Mouse (Mus musculus): ENCODE measurements at regions not wholly inside any gene's neighbourhood (a gene's known extent, or its start where the extent isn't known, plus 50 kb on each side); places are given as distances from the start of the nearest gene placed in this dataset.

DNA sequence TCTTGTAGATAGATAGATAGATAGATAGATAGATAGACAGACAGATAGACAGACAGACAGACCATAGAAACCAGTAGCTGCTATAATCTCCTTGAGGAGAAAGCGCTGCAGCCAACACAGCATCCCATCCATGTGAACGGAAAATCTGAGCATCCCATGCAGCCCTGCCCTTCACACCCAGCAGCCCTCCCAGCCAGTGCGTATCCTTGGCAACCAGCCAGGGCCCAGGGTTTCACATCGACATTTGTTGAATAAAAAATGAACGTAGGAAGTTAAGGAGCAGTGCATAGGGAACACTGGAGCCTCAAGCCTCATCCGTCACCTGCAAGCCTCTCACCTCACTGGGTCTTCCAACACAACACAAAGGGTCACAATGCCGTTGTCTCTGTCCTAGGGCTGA lies 101.1 kb upstream of the Csf3r start:
- ATAC-seq (replicated peaks; ENCODE audit: insufficient number of reproducible peaks, low FRiP score, low TSS enrichment, poor library complexity, severe bottlenecking): no peak

DNA sequence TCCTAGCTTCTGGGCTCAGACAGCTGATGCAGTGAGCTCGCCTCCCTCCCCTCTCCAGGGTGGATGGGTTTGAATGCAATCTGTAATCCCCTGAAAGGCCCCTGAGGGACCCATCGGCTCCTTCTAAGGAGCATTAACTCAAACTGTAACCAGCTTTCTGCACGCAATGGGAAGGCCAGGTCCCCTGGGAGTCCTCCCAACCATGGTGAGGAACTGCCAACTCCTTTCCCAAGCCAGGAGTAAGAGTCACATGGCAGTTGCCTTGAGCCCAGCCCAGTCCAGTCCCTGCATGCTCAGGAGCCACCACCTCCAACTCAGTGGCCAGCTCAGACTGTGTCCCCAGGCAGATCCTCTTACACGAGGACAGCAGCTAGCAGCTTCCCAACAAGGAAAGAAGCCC lies 96.2 kb upstream of the Csf3r start:
- no peak for ATAC-seq (replicated peaks; ENCODE audit: insufficient number of reproducible peaks, low FRiP score, low TSS enrichment, poor library complexity, severe bottlenecking)

DNA sequence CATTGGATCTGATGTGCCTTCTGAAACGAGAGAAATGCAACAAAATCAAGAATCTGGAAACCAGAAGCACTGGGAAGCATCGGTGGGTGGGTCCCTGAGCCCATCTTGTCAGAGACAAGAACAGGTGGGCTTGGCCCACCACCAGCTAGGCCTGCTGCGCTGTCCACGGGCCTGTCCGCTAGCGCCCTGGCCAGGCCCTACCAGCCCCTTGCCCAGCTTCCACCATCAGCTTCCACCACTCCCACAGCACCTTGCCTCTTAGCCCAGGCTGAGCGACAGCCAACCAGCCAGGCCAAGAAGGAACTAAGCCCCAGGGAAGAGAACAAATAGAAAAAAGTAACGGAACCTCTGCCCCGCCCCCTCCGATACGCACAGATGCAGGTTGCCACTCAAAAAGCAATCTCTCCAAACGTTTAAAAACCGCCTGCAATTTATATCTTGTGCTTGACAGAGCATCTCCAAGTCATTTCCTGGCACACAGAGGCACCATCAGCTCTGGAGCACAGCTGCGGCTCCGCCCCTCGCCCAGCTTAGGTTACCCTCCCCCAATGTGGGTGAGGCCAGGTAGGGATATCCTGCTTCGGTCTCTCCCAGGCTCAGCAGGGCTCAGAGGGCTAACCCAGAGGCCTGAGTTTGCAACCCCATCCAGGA lies 95.1 kb upstream of the Csf3r start:
- no peak for ATAC-seq (replicated peaks; ENCODE audit: insufficient number of reproducible peaks, low FRiP score, low TSS enrichment, poor library complexity, severe bottlenecking)

DNA sequence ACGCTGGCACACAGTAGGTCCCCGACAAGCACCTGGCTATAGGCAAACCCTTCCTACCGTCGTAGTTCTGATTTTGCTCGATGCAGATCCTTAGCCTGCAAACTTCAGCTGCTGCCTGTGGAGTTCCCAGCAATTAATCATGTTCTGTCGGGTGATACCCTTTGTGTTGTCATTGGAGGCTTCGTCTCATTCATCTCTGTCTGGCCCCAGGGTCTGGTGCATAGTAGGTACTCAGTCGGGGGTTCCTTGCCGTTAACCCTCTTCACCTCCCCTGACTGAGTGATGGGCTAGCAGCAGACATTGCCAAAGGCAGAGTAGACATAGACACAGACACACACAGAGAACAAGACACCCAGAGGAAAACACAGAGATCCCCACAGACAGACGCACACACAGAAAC lies 93.6 kb upstream of the Csf3r start:
- ATAC-seq (replicated peaks; ENCODE audit: insufficient number of reproducible peaks, low FRiP score, low TSS enrichment, poor library complexity, severe bottlenecking): no peak

DNA sequence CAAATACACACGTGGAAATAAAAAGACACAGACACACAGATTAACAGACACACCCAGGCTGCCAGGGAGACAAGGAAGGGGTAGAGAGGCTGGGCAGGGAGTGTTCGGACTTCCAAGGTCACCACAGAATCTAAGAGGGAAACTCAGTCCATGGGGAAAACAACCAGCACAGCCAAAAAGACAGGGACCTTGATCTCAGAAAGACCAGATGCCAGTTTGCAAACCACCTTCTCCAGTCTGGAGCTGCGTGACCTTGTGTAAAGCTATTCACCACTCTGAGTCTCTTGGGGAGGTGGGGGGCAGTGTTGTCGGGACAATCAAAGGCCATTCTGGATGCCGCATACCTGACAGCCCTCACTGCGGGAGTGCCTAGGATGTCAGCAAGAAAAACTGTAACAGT lies 93.0 kb upstream of the Csf3r start:
- ATAC-seq (replicated peaks; ENCODE audit: insufficient number of reproducible peaks, low FRiP score, low TSS enrichment, poor library complexity, severe bottlenecking): no peak

DNA sequence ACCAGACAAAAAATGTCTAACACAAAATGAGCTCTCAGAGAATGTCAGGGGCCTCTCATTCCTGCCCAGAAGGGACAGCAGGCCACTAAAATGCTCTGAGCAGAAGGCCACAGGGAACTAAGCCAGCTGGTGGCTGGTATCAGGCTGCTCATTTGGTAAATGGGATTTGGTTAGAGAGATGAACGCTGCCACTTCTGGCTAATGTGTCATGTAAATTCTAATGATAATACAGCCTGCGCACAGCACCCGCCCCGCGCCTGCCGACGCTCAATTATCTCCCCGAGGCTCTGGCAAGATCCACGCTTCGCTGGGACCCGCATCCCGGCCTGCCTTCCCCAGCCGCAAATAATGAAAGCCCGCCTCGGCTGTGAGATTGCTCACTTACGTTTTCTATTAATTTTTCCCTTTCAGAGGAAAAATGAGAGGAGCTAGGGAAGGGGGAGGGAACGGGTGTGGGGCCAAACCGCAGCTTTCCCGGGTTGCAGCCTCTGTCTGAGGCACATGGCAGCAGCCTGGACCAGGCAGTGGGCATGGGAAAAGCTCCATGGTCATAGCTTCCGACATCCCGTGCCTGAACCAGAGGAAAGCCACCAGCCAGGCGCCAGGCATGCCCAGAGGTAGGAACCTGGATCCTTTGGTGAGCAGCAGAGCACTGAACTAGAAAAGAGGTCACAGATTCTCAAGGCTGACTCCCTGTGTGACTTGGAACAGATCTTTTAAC lies 92.2 kb upstream of the Csf3r start:
- ATAC-seq (replicated peaks; ENCODE audit: insufficient number of reproducible peaks, low FRiP score, low TSS enrichment, poor library complexity, severe bottlenecking): no peak

DNA sequence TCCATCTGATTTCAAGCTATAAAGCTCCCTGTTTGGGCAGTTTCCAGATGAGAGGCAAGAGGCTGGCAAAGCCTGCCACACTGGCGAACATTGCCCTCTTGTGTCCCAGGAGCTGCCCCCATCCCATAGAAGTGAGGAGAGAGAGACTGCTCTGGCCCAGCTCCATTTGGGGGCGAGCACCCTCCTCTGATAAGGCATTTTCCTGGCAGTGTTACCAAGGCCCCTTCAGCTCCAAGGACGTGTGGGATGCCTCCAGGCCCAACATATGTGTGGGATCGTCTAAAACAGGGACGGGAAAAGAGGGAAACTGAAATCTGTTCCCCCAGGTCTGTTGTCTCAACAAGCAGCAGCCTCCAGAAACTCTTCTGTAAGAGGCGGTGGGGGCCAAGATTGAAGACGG lies 88.0 kb upstream of the Csf3r start:
- ATAC-seq (replicated peaks; ENCODE audit: insufficient number of reproducible peaks, low FRiP score, low TSS enrichment, poor library complexity, severe bottlenecking): no peak

DNA sequence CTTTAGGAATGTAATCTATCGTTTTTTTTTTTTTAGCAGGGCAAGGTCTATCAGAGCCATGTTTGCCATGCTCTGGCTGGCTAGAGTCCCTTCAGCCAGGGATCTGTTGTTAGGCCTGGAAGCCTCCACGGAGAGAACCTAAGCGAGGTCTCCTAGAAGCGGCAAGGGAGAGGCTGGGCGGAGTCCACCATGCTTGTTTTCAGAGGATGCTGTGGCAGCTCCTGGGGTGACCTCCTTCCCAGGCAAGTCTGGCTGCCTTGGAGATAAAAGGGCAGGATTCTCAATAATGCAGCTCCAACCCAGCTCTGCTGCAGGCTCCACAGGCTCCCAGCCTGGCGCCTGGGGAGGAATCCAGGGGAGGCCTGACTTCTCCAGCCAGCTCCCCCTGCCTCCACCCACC lies 86.2 kb upstream of the Csf3r start:
- ATAC-seq (replicated peaks; ENCODE audit: insufficient number of reproducible peaks, low FRiP score, low TSS enrichment, poor library complexity, severe bottlenecking): no peak

DNA sequence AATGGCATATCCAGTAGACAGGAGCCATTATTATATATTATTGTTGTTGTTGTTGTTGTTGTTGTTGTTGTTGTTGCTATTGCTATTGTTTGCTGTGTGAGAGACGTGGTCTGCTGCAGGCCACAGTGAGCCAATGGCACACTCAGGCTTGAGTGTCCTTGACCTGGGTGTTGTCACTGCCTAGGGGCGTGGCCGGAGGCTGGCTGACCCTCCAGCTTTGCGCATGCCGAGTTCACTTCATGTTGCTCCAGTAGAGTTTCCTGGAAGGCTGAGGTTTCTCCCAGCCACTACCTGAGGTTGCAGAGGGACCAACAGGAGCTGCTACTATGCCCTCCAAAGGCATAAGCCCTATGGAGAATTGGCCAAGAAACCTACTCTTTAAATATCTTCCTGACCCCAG lies 83.1 kb upstream of the Csf3r start:
- ATAC-seq (replicated peaks; ENCODE audit: insufficient number of reproducible peaks, low FRiP score, low TSS enrichment, poor library complexity, severe bottlenecking): no peak

DNA sequence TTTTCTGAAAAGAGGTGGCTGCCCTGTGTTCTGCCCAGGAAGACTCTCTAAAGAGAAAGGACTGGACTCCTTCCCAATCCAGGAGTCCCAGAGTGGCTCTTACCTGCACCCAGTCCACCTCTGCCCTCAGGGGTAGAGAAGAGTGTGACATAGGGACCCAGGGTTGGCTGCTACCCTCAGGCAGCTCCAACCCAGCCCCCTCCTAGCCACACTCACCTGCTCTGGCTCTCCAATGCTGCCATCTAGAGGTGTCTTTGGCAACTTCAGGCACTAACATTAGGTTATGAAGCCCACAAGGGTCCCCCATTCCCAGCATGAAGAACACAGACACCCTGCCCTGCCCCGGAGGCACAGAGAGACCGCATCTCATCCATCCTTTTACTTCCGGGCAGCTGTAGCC lies 82.4 kb upstream of the Csf3r start:
- ATAC-seq (replicated peaks; ENCODE audit: insufficient number of reproducible peaks, low FRiP score, low TSS enrichment, poor library complexity, severe bottlenecking): no peak

DNA sequence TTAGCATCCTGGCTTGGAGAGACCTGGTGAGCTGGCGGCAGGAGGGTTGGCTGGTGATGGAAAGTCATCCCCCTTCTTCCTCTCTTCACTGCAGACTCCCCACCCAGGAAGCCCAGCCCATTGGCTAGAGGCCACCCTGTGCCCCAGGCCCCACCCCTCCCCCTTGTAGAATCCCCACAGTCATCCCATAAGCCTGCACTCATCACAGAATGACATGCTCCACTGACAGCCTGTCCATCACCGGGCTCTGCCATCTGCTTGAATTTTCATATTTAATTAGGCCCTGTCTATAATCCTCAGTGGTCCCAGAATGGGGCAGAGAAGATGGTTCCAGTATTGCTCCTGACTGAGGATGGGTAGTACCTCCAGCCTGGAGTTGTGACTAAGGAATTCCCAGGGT lies 79.3 kb upstream of the Csf3r start:
- ATAC-seq (replicated peaks; ENCODE audit: insufficient number of reproducible peaks, low FRiP score, low TSS enrichment, poor library complexity, severe bottlenecking): no peak

DNA sequence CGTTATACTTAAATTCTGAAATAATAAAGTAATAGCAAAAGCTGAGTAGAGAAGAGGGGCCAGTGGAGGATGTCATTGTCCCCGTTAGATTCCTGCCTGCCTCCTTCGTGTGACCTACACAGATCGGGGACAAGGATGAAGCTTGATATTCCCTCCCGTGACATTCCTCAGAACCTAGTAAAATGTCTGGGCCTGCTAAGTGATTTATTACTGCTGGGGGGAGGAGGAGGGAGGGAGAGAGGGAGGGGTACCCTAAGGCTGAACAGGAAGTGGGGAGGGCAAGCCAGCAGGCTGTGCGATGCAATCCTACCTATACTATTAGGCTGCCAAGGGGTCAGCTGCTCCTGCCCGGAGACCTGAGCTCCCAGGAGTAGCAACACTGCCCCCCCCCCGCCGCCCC lies 64.9 kb upstream of the Csf3r start:
- no peak for ATAC-seq (replicated peaks; ENCODE audit: insufficient number of reproducible peaks, low FRiP score, low TSS enrichment, poor library complexity, severe bottlenecking)

DNA sequence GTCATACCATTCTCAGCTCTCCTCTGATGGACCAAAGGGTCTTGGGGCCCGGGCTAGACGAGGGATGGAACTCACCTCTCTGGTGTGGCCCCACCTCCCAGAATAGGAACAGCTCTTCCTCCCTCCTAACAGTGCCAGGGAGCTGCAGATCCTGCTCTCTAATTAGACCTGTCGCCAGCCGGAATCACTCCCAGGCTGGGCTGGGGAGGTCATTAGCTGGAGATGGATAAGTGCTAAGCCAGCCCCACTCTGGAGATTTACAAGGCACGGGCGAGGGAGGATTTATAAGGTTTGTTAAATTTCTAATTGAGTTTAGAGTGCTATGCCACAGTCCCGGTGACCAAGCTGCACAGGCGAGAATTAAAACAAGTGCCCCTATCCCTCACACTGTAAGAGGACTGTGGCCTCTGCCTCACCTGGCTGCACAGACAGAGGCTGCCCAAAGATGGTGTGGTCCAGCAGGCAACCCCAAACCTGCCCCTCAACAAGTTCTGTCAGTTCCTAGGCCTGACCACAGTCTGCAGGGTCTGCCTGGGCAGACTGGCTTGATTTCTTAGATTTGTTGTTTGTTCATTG lies 63.6 kb upstream of the Csf3r start:
- ATAC-seq (replicated peaks; ENCODE audit: insufficient number of reproducible peaks, low FRiP score, low TSS enrichment, poor library complexity, severe bottlenecking): no peak

DNA sequence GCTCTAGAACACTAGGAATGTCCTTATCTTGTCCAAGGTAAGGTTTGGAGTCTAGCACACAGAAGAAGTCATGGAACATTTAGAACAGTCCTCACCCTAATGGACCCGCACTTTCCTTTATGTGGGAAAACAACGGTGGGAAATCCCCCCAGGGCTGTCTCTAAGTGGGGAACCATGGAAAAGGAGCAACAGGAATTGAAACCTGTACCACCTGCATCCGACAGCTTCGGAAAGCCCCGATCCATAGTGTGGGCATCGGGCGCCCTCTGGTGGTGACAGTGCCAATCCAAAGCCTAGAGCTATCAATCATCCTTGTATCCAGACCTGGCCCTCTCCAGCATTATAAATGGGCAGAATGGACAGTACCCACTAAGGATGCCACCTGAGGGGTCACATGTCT lies 61.7 kb upstream of the Csf3r start:
- peak; percentile 66 for ATAC-seq (replicated peaks; ENCODE audit: insufficient number of reproducible peaks, low FRiP score, low TSS enrichment, poor library complexity, severe bottlenecking)
